Comparison of ENCODE assay signal across 8 mouse cellular contexts in the genomic region with DNA sequence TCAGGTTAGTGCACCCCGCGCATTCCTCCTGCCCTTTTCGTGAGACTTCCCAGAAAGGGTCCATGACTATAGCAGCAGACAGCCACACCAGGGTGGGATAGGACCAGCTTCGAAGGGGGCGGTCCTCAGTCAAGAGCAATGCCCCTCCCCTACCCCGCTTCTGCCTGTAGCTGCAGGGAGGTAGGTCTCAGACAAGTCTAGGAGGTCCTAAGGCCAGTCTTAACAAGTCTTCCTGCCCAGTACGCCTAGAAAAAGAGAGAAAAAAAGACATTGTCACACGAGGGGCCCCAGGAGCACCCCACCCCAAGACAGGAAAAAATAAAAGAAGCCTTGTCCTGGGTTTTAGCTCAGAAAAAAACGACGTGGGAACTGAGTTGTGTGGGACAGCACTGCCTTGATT. TPM values are rescaled to one million over a fixed set of nuclear protein-coding genes. Genes with fewer than 3 reads are reported as not detected.
DNase-seq lines count a peak whose midpoint lies in the region; ATAC-seq and TF ChIP-seq lines count a peak whose summit lies in the region.

No protein-coding gene starts in this region.

- H3K9ac ChIP-seq in forebrain, embryonic 12.5 days: peak overlapping the region; percentile 13; the same call in 1 of the 2 replicates
- peak overlapping the region; percentile 18; the same call in 1 of the 2 replicates for H3K9ac ChIP-seq in intestine, postnatal 0 days (ENCODE audit: low read depth, low read length)

- no peaks in the 10 kb centered on the region for H3K36me3 ChIP-seq in forebrain, embryonic 12.5 days (replicated peaks)
- H3K36me3 ChIP-seq in intestine, postnatal 0 days (ENCODE audit: control insufficient read depth, insufficient read depth): no peaks in the 10 kb centered on the region
- peaks cover 2% of the 10 kb centered on the region for H3K36me3 ChIP-seq in megakaryocyte, embryonic 14.5 days (replicated peaks; ENCODE audit: low read length)

- ATAC-seq in forebrain, embryonic 12.5 days (ENCODE audit: low FRiP score): peak; percentile 66
- ATAC-seq in intestine, postnatal 0 days: no peak; the same call in 1 of the 2 replicates

- peaks cover 11% of the 10 kb centered on the region for H3K4me1 ChIP-seq in lung, adult 2 months (ENCODE audit: control insufficient read depth, insufficient read depth, low read length)
- H3K4me1 ChIP-seq in forebrain, embryonic 12.5 days: peaks cover 48% of the 10 kb centered on the region
- peaks cover 16% of the 10 kb centered on the region for H3K4me1 ChIP-seq in intestine, postnatal 0 days (replicated peaks; ENCODE audit: control insufficient read depth, insufficient read depth, low read length)
- H3K4me1 ChIP-seq in megakaryocyte, embryonic 14.5 days: peaks cover 52% of the 10 kb centered on the region

- H3K4me2 ChIP-seq in forebrain, embryonic 12.5 days: peak overlapping the region; percentile 52
- H3K4me2 ChIP-seq in intestine, postnatal 0 days (replicated peaks; ENCODE audit: low read depth): peak overlapping the region; percentile 59

- TF ChIP-seq CTCF in lung, adult 2 months (IDR thresholded peaks at IDR 0.05; ENCODE audit: insufficient read depth, low read length): no peak
- TF ChIP-seq CTCF in intestine, postnatal 0 days (IDR thresholded peaks at IDR 0.05; ENCODE audit: low read depth): no peak

- peak overlapping the region; percentile 25 for H3K27ac ChIP-seq in forebrain, embryonic 12.5 days
- H3K27ac ChIP-seq in intestine, postnatal 0 days (ENCODE audit: low read depth, low read length): peak overlapping the region; percentile 52

- no peak for TF ChIP-seq POLR2A in lung, adult 2 months (IDR thresholded peaks at IDR 0.05; ENCODE audit: borderline replicate concordance, extremely low read depth, low read depth, low read length)

- peak overlapping the region; percentile 27 for H3K4me3 ChIP-seq in lung, adult 2 months (replicated peaks; ENCODE audit: extremely low read depth, low read depth, low read length)
- H3K4me3 ChIP-seq in forebrain, embryonic 12.5 days (replicated peaks): peak overlapping the region; percentile 2
- no peak overlapping the region for H3K4me3 ChIP-seq in intestine, postnatal 0 days (ENCODE audit: low read depth, low read length)
- peak overlapping the region; percentile 86 for H3K4me3 ChIP-seq in megakaryocyte, embryonic 14.5 days (replicated peaks)

- no peak for DNase-seq in lung, adult 2 months
- DNase-seq in lung, postnatal 14 days: no peak
- DNase-seq in thymus, postnatal 4 days: peak; percentile 67
- no peak for DNase-seq in natural killer cell, adult 2 months (ENCODE audit: low spot score in 2 of 2)
- DNase-seq in adipocyte (ENCODE audit: low spot score): no peak

- H3K9me3 ChIP-seq in forebrain, embryonic 12.5 days: no peaks in the 10 kb centered on the region
- H3K9me3 ChIP-seq in intestine, postnatal 0 days (ENCODE audit: control insufficient read depth): no peaks in the 10 kb centered on the region
- H3K9me3 ChIP-seq in megakaryocyte, embryonic 14.5 days: no peaks in the 10 kb centered on the region

- no peaks in the 10 kb centered on the region for H3K27me3 ChIP-seq in forebrain, embryonic 12.5 days
- H3K27me3 ChIP-seq in intestine, postnatal 0 days (replicated peaks; ENCODE audit: control insufficient read depth, insufficient read depth, low read length): no peaks in the 10 kb centered on the region
- H3K27me3 ChIP-seq in megakaryocyte, embryonic 14.5 days (replicated peaks): no peaks in the 10 kb centered on the region

- WGBS in lung, adult 2 months: 3% methylated on average over 10 of the region's 10 CpGs
- WGBS in forebrain, embryonic 12.5 days: under 1% methylated on average over 10 of the region's 10 CpGs
- 4% methylated on average over 10 of the region's 10 CpGs for WGBS in intestine, postnatal 0 days

RNA-seq across cellular contexts. Expression of gene Ddit4, which starts 35.0 kb away (rescaled TPM):
- 32.6 and 53.4 TPM in 2 replicates for polyA plus RNA-seq in lung, adult 2 months (2012; rRNA removed)
- polyA plus RNA-seq in forebrain, embryonic 12.5 days (2016; fragmentation: Nextera tagmentation; extraction: Ambion mirVana): 58.9 and 61.6 TPM in 2 replicates
- 11.5 and 17.8 TPM in 2 replicates for polyA plus RNA-seq in intestine, postnatal 0 days (2015; fragmentation: Nextera tagmentation; extraction: Ambion mirVana)
- 33.2 and 44.6 TPM in 2 replicates for polyA plus RNA-seq in megakaryocyte, embryonic 14.5 days (2012; ENCODE audit: insufficient read depth, low replicate concordance)

RNA-seq across cellular contexts. Expression of gene Dnajb12, which starts 37.3 kb away (rescaled TPM):
- polyA plus RNA-seq in lung, adult 2 months (2012; rRNA removed): 49.5 and 57.2 TPM in 2 replicates
- 21.2 and 22.7 TPM in 2 replicates for polyA plus RNA-seq in forebrain, embryonic 12.5 days (2016; fragmentation: Nextera tagmentation; extraction: Ambion mirVana)
- polyA plus RNA-seq in intestine, postnatal 0 days (2015; fragmentation: Nextera tagmentation; extraction: Ambion mirVana): 25.6 and 27.4 TPM in 2 replicates
- 68.2 and 87.1 TPM in 2 replicates for polyA plus RNA-seq in megakaryocyte, embryonic 14.5 days (2012; ENCODE audit: insufficient read depth, low replicate concordance)
